Mouse (Mus musculus) olfactory bulb, adult 2 months (tissue): ENCODE data around the gene Prdm16.

Experiments
- CTCF ChIP-seq: fragments of 200-500 bp; IDR thresholded peaks from 2 replicates; pipeline ENCODE4 v1.5.1; 2012; ENCODE audit warnings: low read depth, mild to moderate bottlenecking, low read length, moderate library complexity; ENCODE audit not compliant: insufficient read depth
- POLR2A ChIP-seq: fragments of 200-500 bp; IDR thresholded peaks from 2 replicates; pipeline ENCODE4 v1.6.1; 2012; ENCODE audit warnings: mild to moderate bottlenecking, low read depth, low read length, moderate library complexity; ENCODE audit not compliant: insufficient read depth

DNA sequence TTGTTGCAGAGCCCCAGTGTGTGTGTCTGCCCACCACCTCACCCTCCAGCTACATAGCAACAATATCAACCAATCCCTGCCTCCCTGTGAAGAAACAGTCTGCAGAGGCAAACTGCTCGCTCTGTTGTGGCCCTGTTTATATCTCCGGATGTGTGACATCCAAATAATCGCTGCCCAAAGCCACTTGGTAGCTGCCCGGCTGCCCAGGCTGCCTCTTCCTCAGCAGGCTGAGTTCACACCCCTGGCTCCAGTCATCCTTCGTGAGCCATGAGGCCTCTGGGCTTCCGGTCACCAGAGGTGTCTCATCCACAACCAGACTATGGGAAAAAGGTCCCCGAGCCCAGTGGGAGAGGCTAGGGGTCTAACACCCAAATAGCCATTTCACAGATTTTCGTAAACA lies 164.1 kb downstream of the Prdm16 start:
- TF ChIP-seq POLR2A (no peak), CTCF (no peak)
